Mouse (Mus musculus) lung, adult 18-20 months (tissue): ENCODE measurements around the gene Prim2.

Source experiments
- DNase-seq, 2 experiments: peaks; one replicate each; pipeline ENCODE4 v3.0.0; 2022; ENCODE audit warnings: mixed read lengths in 2 of 2

Prim2 gene

GRCm38 (mm10) chr1:33471069-33471468 lies 198.5 kb downstream of the Prim2 start:
- DNase-seq = no peak

GRCm38 (mm10) chr1:33470222-33470621 lies 199.4 kb downstream of the Prim2 start:
- DNase-seq = no peak

- DNase-seq = no peak
Observed at GRCm38 (mm10) chr1:33464234-33464633, 205.4 kb downstream of the Prim2 start.

GRCm38 (mm10) chr1:33460703-33461102 lies 208.9 kb downstream of the Prim2 start:
- DNase-seq = no peak

GRCm38 (mm10) chr1:33460262-33460661 lies 209.3 kb downstream of the Prim2 start:
- DNase-seq = no peak

- no peak for DNase-seq
Observed at GRCm38 (mm10) chr1:33458950-33459349, 210.6 kb downstream of the Prim2 start.

- DNase-seq = no peak
Observed at GRCm38 (mm10) chr1:33454251-33454650, 215.3 kb downstream of the Prim2 start.

- no peak for DNase-seq
Observed at GRCm38 (mm10) chr1:33453299-33453698, 216.3 kb downstream of the Prim2 start.

GRCm38 (mm10) chr1:33447179-33447578 lies 222.4 kb downstream of the Prim2 start:
- no peak for DNase-seq

- DNase-seq = no peak
Observed at GRCm38 (mm10) chr1:33436167-33436566, 233.4 kb downstream of the Prim2 start.
